Mouse (Mus musculus) embryonic facial prominence, embryonic 11.5 days (tissue): Measurements from ENCODE around the gene Sult2b1. TPM values are rescaled to one million over a fixed set of nuclear protein-coding genes. Genes with fewer than 3 reads are reported as not detected.
A peak's percentile ranks its signal among the peaks of the same experiment; 100 is the strongest.

Experiments used
- ATAC-seq: fragments of 200-750 bp; cut with Nextera tagmentation; replicated peaks from 2 replicates; pipeline ENCODE4 v1.8.0; 2017; ENCODE audit warnings: low read depth; ENCODE audit not compliant: insufficient number of reproducible peaks, low FRiP score, low TSS enrichment
- DNase-seq: peaks from one replicate; pipeline ENCODE4 v3.0.0-alpha.2; 2015; ENCODE audit warnings: low spot score
- H3K27ac ChIP-seq: fragments of 300-500 bp; sonication (generic); replicated peaks from 2 replicates; pipeline ENCODE4 v1.5.1; 2014; ENCODE audit warnings: mild to moderate bottlenecking, low read depth, low read length, control low read depth
- H3K27me3 ChIP-seq: fragments of 300-500 bp; sonication (generic); 2 replicates; pipeline ENCODE4 v1.6.1; 2014; ENCODE audit warnings: mild to moderate bottlenecking, low read length, moderate library complexity, mixed read lengths; ENCODE audit not compliant: control insufficient read depth, insufficient read depth
- H3K36me3 ChIP-seq: fragments of 300-500 bp; sonication (generic); replicated peaks from 2 replicates; pipeline ENCODE4 v1.6.1; 2014; ENCODE audit warnings: low read depth, mild to moderate bottlenecking, low read length, moderate library complexity, mixed read lengths; ENCODE audit not compliant: control insufficient read depth, insufficient read depth
- H3K4me1 ChIP-seq: fragments of 300-500 bp; sonication (generic); 2 replicates; pipeline ENCODE4 v1.6.1; 2014; ENCODE audit warnings: low read length, mixed read lengths; ENCODE audit not compliant: control insufficient read depth, insufficient read depth
- H3K4me2 ChIP-seq: fragments of 300-500 bp; sonication (generic); 2 replicates; pipeline ENCODE4 v1.6.1; 2014; ENCODE audit warnings: low read depth, mild to moderate bottlenecking, control low read depth, low read length, moderate library complexity
- H3K4me3 ChIP-seq: fragments of 300-500 bp; sonication (generic); 2 replicates; pipeline ENCODE4 v1.5.1; 2014; ENCODE audit warnings: low read depth, low read length, control low read depth
- H3K9ac ChIP-seq: fragments of 300-500 bp; sonication (generic); replicated peaks from 2 replicates; pipeline ENCODE4 v1.6.1; 2014; ENCODE audit warnings: mild to moderate bottlenecking, control low read depth, low read length
- H3K9me3 ChIP-seq: fragments of 300-500 bp; sonication (generic); replicated peaks from 2 replicates; pipeline ENCODE4 v1.6.1; 2016; ENCODE audit warnings: mild to moderate bottlenecking, low read length, inconsistent platforms, mixed read lengths; ENCODE audit not compliant: control insufficient read depth
- WGBS: fragments of 180-500 bp; shearing (Covaris S2); extraction: QIAGEN DNeasy Blood & Tissue Kit; methylation state at CpG from one replicate; pipeline ENCODE4 v1.1.7; 2014; 5-methylcytosine and 5-hydroxymethylcytosine counted together
- polyA plus RNA-seq: library from polyadenylated mRNA; unstranded; fragments of >200 nt; fragmentation: Nextera tagmentation; extraction: Ambion mirVana; gene quantifications from 2 replicates; pipeline ENCODE4 v1.2.1, GENCODE M21; 2014

Gene Sult2b1
- polyA plus RNA-seq, 1 experiment from 2014 or later: 1.8 TPM

DNA sequence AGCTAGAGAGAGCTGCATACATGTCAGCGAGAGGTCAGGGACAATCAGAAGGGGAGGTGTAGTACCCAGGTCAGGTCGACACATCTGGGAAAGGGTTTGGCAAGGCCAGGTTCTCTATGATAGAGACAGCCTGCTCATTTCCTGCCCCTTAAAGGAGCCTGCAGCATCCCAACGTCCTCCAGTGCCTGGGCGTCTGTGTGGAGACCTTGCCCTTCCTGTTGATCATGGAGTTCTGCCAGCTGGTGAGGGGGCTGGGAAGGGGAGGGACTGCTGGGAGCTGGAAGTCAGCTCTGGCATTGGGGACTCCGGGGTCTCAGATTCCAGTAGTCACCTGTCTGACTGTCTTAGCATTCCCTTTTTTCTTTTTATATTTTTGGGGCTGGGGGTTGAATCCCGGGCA is 6.3 kb upstream of the Sult2b1 start:
- no peaks in the 10 kb centered on the region for H3K9me3 ChIP-seq
- WGBS: 69% methylated on average over 6 of the region's 6 CpGs
- ATAC-seq: no peak
- no peak for DNase-seq
- H3K27ac ChIP-seq: no peak overlapping the region
- H3K27me3 ChIP-seq: no peaks in the 10 kb centered on the region; the same call in 1 of the 2 replicates
- peaks cover 21% of the 10 kb centered on the region for H3K36me3 ChIP-seq
- H3K4me3 ChIP-seq: no peak overlapping the region
- no peak overlapping the region for H3K4me2 ChIP-seq
- H3K9ac ChIP-seq: no peak overlapping the region
- no peaks in the 10 kb centered on the region for H3K4me1 ChIP-seq

DNA sequence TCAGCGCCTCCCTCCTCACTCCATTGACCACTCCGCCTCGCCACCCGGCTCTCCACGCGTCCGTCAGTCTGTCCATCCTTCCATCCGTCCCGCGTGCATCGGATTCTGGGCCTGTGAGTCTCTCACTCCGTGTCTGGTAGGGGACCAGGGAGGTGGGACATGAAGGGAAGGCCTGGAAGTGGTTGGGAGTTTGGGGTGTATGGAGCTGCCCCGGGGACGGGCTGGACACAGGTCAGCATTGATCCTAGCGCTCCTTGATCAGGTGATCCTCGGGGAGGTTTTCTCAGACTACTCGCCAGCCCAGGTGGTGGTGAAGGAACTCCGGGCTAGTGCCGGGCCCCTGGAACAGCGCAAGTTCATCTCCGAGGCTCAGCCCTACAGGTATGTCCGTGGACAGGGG is 3.2 kb upstream of the Sult2b1 start:
- Histone ChIP-seq H3K9ac (no peak overlapping the region), H3K36me3 (peaks cover 20% of the 10 kb centered on the region), H3K27ac (no peak overlapping the region), H3K4me1 (no peaks in the 10 kb centered on the region), H3K9me3 (no peaks in the 10 kb centered on the region), H3K4me3 (no peak overlapping the region), H3K4me2 (no peak overlapping the region), H3K27me3 (no peaks in the 10 kb centered on the region)
- 87% methylated on average over 22 of the region's 22 CpGs for WGBS
- DNase-seq (no peak), ATAC-seq (no peak)

DNA sequence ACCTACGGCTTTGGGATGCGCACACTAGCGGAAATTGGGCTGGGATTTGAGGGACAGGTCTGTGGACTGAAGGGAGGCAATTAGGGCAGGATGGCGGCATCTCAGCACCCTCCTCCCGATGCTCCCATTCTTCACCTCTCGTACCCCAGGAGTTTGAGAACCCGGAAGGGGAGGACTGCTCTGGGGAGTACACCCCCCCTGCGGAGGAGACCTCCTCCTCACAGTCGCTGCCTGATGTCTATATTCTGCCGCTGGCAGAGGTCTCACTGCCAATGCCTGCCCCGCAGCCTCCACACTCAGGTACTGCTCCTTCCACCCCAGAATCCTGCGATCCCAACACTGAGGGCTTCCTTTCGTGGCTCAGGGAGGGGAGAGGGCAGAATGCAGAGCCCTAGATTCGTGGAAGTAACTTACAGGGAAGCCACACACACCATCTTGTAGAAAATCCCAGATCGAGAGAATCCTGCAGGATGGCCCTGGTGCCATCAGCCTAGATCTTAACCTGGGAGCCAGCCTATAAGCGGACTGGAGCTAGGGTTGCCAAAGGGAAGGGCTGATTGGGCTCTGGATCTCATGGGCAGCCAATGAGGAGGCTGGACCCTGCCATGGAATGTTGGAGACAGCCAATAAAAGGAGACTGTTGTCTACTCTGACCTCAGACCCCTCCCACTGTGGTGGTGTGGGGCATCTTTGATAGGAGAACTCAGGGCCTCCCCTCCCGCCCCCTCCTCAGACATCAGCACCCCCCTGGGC is 2.4 kb upstream of the Sult2b1 start:
- peaks cover 14% of the 10 kb centered on the region for H3K36me3 ChIP-seq
- 5% methylated on average over 17 of the region's 17 CpGs for WGBS
- no peaks in the 10 kb centered on the region for H3K27me3 ChIP-seq
- DNase-seq (peak; percentile 79), ATAC-seq (peak; percentile 37; the same call in 1 of the 2 replicates)
- peak overlapping the region; percentile 95 for H3K4me3 ChIP-seq
- no peaks in the 10 kb centered on the region for H3K4me1 ChIP-seq
- no peaks in the 10 kb centered on the region for H3K9me3 ChIP-seq
- peak overlapping the region; percentile 37 for H3K9ac ChIP-seq
- H3K27ac ChIP-seq: no peak overlapping the region; the same call in 1 of the 2 replicates
- peak overlapping the region; percentile 94 for H3K4me2 ChIP-seq

DNA sequence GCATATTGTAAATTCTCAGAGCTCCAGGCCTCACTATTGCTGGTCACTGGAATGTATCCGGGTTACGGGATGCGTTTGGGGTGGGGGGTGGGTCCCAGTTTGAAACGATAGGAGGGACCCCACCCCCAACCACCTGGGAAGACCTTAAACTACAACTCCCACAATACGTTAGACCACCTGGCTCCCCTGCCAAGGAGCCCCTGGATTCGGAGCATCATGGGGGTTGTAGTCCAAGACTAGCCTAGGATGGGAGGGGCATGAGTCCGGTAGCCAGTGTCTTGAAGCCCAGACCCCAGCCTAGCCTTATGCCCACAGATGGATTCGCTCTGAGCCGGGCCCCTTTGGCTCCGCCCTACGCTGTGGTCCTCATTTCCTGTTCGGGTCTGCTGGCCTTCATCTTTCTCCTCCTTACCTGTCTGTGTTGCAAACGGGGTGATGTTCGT is 1.7 kb upstream of the Sult2b1 start:
- WGBS: 1% methylated on average over 14 of the region's 14 CpGs
- no peak overlapping the region; the same call in 1 of the 2 replicates for H3K27ac ChIP-seq
- H3K9me3 ChIP-seq: no peaks in the 10 kb centered on the region
- H3K4me2 ChIP-seq: peak overlapping the region; percentile 94
- DNase-seq: peak; percentile 94
- no peaks in the 10 kb centered on the region for H3K4me1 ChIP-seq
- peak overlapping the region; percentile 95 for H3K4me3 ChIP-seq
- ATAC-seq: peak; percentile 70
- H3K27me3 ChIP-seq: no peaks in the 10 kb centered on the region
- peaks cover 14% of the 10 kb centered on the region for H3K36me3 ChIP-seq
- H3K9ac ChIP-seq: peak overlapping the region; percentile 77

DNA sequence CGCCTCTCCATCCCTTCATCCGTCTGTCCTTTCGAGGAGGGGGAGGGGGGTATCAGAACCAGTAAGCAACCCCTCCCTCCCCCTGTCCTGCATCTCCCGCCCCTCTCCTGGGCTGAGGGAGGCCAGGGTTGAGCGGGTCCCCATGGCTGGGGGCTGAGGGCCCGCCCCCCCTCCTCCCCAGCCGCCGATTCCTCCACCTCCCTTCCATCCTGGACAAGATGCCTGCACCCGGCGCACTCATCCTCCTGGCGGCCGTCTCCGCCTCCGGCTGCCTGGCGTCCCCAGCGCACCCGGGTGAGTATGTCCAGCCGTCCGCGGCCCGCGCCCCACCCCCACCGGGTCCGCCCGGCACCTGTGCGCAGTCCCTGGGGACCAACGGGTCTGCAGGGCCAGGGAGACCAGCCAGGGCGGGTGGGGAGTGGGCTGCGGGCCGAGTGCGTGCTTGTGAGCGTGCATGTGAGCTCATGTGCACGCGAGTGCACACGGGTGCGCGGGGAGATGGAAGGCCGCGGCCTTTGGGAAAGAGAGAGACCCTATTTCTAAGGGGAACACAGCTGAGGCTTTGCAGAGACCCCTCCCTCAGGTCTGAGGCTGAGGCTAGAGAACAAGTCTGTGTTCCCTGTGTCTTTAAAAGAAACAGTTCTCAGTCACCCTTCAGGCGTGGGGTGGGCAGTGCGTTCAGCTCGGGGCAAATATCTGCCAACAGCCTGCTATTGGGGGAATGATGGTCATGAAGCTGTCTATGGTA is 1.1 kb upstream of the Sult2b1 start:
- H3K27me3 ChIP-seq: no peaks in the 10 kb centered on the region
- no peak for DNase-seq
- H3K27ac ChIP-seq: peak overlapping the region; percentile 70
- H3K4me1 ChIP-seq: no peaks in the 10 kb centered on the region
- peak; percentile 30 for ATAC-seq
- H3K9me3 ChIP-seq: no peaks in the 10 kb centered on the region
- H3K4me3 ChIP-seq: peak overlapping the region; percentile 95
- H3K36me3 ChIP-seq: peaks cover 14% of the 10 kb centered on the region
- H3K9ac ChIP-seq: peak overlapping the region; percentile 77
- WGBS: 0% methylated on average over 36 of the region's 42 CpGs
- H3K4me2 ChIP-seq: peak overlapping the region; percentile 94

DNA sequence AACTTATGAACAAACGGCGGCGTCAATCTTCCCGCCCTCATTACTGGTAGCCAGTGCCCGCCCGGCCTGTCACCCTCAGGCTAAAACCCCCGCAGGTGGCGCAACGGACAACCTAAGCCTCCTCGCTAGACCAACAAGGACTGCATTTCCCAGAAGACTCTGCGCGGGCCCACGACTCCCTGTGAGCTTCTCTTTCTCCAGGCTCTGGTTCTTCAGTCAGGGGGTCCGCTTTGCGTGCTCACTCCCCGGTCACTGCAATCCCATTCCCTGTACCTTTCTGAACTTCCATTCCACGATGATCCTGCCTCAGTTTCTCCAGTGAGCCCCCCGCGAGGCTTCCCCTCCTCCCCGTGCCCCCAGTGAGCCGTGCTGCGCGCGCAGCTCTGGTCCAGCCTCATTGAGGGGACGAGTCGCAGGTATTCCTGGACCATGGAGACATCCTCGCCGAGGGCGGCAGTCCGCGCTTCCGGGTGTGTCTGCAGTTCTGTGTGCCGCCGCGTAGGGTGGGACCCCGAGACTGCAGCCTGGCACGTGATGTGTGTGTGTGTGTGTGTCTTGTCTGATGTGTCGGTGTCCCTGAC is 868 bp downstream of the Sult2b1 start, which contains the start of gene Lmtk3:
TSS of gene Lmtk3 (plus strand) at position 228 of the 581 bp plus-strand sequence.
- DNase-seq (peak; percentile 78), ATAC-seq (peak; percentile 14; the same call in 1 of the 2 replicates)
- Histone ChIP-seq H3K4me3 (peak within 1 kb of the TSS; percentile 95), H3K27ac (0 out of 2 replicates have a peak within 1 kb of the TSS, but pooled peaks have one; percentile 35), H3K4me1 (no peaks in the 10 kb centered on the region), H3K4me2 (peak within 1 kb of the TSS; percentile 94), H3K27me3 (no peaks in the 10 kb centered on the region; the same call in 1 of the 2 replicates), H3K9ac (peak within 1 kb of the TSS; percentile 77), H3K9me3 (no peaks in the 10 kb centered on the region), H3K36me3 (no peaks in the 10 kb centered on the region)
- under 1% methylated on average over 38 of the region's 38 CpGs for WGBS

DNA sequence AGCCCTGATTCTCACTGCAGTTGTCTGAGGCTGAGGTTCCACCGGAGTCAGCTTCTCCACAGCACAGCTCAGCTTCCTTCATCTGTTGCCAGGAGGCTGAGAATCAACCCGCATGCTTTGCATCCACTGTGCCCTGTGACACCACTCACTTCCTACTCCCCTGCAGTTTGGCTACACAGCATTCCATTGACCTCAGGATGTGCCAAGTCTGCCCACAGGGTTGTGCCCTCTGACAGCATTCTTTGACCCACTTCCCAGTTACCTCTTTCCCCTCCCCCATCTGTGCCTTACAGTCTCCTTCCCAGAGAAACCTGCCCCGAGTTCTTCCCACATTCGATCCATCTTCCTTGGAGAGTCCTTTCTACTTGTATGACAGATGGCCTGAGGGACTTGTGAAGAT is 2.2 kb downstream of the Sult2b1 start:
- no peaks in the 10 kb centered on the region for H3K36me3 ChIP-seq
- H3K4me1 ChIP-seq: no peaks in the 10 kb centered on the region
- no peak for DNase-seq
- no peaks in the 10 kb centered on the region; the same call in 1 of the 2 replicates for H3K27me3 ChIP-seq
- no peak overlapping the region for H3K9ac ChIP-seq
- ATAC-seq: no peak
- 72% methylated on average over 4 of the region's 4 CpGs for WGBS
- H3K4me2 ChIP-seq: no peak overlapping the region
- H3K27ac ChIP-seq: no peak overlapping the region
- no peaks in the 10 kb centered on the region for H3K9me3 ChIP-seq
- no peak overlapping the region for H3K4me3 ChIP-seq
